Mouse (Mus musculus): ENCODE data around the gene Atp5g2. TPM values are rescaled to one million over a fixed set of nuclear protein-coding genes. Genes with fewer than 3 reads are reported as not detected.

The Atp5g2 gene
- polyA plus RNA-seq, 1 experiment from 2014 or later = 24.7 TPM

DNA sequence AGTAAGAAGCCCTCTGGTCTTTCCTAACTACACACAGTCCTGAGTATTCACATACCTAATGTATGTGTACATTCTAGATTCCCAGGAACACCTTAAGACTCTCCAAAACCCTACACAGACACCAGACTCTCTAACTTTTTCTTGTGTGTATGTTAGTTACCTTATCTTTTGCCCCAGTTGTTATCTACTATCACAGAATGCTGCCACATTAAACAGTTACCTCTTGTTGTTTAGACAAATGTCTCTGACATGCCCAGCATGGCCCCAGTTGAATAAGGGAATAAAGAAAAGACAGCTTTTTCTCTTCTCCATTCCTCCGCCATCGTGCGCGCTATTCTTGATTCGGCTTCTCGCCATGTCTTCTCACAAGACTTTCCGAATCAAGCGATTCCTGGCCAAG lies 37.5 kb downstream of the Atp5g2 start:
- no peak for TF ChIP-seq CTCF (IDR thresholded peaks at IDR 0.05)
- H3K27me3 ChIP-seq = peaks cover 12% of the 10 kb centered on the region

DNA sequence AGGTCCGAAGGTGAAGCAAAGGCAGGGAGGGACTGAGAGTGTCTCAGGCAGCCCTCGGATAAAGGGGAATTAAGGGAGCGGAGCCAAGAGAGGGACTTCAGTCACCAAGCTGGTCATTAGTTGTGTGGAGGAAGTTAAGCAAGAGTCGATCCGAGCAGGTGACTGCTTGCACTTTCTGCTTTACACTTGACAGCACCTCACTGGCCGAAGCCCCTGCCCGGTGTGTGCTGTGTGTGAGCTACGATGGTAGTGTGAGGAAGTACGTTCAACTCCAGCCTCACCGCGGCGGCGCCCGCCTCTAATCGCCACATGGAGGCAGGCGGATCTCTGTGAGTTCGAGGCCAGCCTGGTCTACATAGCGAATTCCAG lies 46.5 kb downstream of the Atp5g2 start:
- DNase-seq (ENCODE audit: low read depth, low spot score) (no peak), ATAC-seq (peak; percentile 4)
- in situ Hi-C loops (cut with MboI; ENCODE audit: low pct_unique_long_range_greater_than_20kb) = loop anchor here (5.0 kb wide), 1 partner anchor 37 kb away; no protein-coding TSS in a partner anchor

More for the DNA sequence above, 37.5 kb downstream of the Atp5g2 start:
- ATAC-seq (no peak), DNase-seq (ENCODE audit: low read depth, low spot score) (no peak)
- CTCF ChIA-PET = interaction anchor here (1.1 kb wide), 1 partner anchor 8 kb away, joined by 3 read pairs; no protein-coding TSS in a partner anchor
- POLR2A ChIA-PET = no interaction called here
- in situ Hi-C loops (cut with MboI; ENCODE audit: low pct_unique_long_range_greater_than_20kb) = no loop called here

DNA sequence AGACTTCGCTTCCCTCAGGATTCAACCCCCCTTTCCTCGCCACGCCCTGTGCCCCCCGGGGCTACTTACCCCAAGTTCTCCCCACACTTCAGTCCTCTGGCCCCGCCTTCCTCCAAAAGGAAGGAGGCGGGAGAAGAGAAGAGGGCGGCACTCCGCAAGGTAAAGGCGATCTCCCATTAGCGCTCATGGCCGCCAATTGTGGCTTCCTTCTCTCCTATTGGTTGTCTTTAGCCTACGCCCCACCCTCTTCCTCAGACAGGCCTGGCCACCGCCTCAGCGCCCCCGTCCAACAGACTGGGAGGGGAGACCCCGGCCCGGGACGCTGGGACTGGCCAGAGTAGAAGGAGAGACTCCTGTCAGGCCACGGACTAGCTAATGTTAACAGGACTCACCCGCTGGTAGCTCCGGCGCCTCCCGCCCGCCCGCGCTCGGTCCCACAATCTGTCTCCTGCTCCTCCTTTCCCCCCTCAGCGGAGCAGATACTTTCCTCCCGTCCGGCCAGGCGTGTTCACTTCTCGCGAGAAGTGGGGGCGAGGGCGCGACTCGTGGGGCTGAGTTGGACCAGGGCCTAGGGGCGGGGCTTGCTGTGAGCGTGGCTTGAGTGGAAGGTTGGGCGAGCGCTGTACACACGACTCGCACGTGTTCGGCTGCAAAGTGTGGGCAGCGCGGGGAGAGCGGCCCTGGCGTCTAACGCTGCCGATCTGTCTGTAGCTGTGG lies 47.0 kb downstream of the Atp5g2 start, which contains the start of the genes Gm28047 and Atf7:
Gene Gm28047 (minus strand): TSS at position 98 of the 717 bp plus-strand sequence.
Gene Atf7 (minus strand): TSS at position 495 of the 717 bp plus-strand sequence.
- ATAC-seq = peak; percentile 99
- in situ Hi-C loops (cut with MboI; ENCODE audit: low pct_unique_long_range_greater_than_20kb) = loop anchor here (5.0 kb wide), 1 partner anchor 37 kb away; no protein-coding TSS in a partner anchor
- CTCF ChIA-PET = interaction anchor here (0.9 kb wide), 1 partner anchor 41 kb away, joined by 3 read pairs; no protein-coding TSS in a partner anchor
- POLR2A ChIA-PET = no interaction called here
- peak; percentile 87 for DNase-seq (ENCODE audit: low read depth, low spot score)
- H3K27me3 ChIP-seq = no peaks in the 10 kb centered on the region
- no peak for TF ChIP-seq CTCF (IDR thresholded peaks at IDR 0.05)

More for the DNA sequence above, 46.5 kb downstream of the Atp5g2 start:
- no peaks in the 10 kb centered on the region for H3K27me3 ChIP-seq
- ChIA-PET POLR2A (interaction anchor here (0.6 kb wide), 1 partner anchor 31 kb away, joined by 3 read pairs; no protein-coding TSS in a partner anchor), CTCF (interaction anchor here (0.9 kb wide), 1 partner anchor 40 kb away, joined by 3 read pairs; no protein-coding TSS in a partner anchor)
- no peak for TF ChIP-seq CTCF (IDR thresholded peaks at IDR 0.05)

DNA sequence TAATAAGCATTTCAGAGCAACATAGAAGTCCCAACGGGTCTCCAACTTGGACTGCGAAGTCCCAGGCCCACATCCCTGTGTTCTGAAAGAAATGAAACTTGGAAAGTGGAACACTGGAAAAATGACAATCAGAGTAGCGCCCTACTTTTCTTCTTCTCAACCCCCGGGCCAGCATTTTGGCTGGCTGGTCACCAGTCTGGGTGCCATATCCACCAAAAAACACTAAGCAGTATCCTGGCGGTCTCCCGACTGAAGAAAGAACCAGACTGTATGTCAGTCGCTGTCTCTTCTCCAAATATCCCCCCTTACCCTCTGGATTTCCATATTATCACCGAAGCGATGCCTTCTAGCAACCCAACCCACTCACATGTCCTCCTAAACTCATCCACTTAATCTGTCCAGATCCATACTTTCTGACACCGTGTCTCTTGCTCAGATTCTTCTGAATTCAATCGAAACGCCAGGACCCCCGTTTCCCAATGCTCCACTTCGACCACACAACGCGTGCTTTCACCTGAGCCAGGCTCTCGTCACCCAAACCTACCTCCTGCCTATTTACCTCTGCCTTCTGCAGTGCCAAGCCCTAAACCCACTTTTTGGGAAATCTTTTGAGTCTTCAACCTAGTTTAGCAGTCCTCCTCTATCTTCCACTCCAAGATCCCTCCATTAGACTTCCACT lies 47.7 kb downstream of the Atp5g2 start:
- in situ Hi-C loops (cut with MboI; ENCODE audit: low pct_unique_long_range_greater_than_20kb) = no loop called here
- TF ChIP-seq CTCF (IDR thresholded peaks at IDR 0.05) = no peak
- ChIA-PET CTCF (no interaction called here), POLR2A (no interaction called here)
- ATAC-seq (peak; percentile 7), DNase-seq (ENCODE audit: low read depth, low spot score) (no peak)
- no peaks in the 10 kb centered on the region for H3K27me3 ChIP-seq

DNA sequence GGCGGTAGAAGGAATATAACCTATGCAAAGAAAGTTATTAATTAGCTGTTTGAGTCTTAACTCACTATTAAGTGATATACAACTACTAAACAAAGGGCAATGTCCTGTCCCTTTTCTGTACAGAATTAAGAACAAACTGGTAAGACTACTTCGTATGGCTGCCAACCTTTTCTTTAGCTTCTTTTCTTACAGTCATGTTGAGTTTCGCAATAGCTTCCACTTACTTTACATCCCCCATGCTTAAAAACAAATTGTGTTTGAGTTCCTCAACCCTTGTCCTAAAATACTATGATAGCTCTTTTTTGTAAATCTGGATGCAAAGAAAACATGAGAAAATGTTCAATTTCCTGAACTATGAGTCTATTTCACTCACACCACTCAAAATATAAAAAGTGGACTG lies 49.0 kb downstream of the Atp5g2 start:
- no peak for TF ChIP-seq CTCF (IDR thresholded peaks at IDR 0.05)
- ATAC-seq (no peak), DNase-seq (ENCODE audit: low read depth, low spot score) (no peak)
- ChIA-PET POLR2A (interaction anchor here (0.9 to 1.4 kb wide), 2 partner anchors 41 to 47 kb away, joined by 3 to 4 read pairs; no protein-coding TSS in a partner anchor), CTCF (interaction anchor here (1.0 to 1.5 kb wide), 5 partner anchors 13 to 119 kb away, joined by 3 to 7 read pairs (median 3); no protein-coding TSS in a partner anchor)
- in situ Hi-C loops (cut with MboI; ENCODE audit: low pct_unique_long_range_greater_than_20kb) = no loop called here
- H3K27me3 ChIP-seq = no peaks in the 10 kb centered on the region

DNA sequence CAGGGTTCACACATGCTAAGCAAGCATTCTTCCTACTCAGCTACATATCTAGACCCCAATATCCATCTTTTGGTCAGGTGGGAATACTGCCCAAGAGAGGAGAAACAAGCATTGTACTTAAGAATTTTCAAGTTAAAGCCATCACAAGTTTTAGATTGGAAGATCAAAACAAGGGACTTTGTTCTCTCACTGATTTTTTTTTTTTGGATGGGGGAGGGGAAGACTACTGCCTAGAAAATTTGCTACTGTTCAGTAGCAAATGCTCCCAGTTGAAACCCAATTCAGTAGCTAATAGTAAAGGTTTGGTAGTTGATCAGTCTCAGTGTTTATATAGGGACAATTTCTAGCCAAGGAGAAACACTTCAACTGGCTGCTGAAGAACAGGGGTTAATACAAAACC lies 49.6 kb downstream of the Atp5g2 start:
- POLR2A ChIA-PET = interaction anchor here (0.9 to 1.4 kb wide), 2 partner anchors 41 to 47 kb away, joined by 3 to 4 read pairs; no protein-coding TSS in a partner anchor

DNA sequence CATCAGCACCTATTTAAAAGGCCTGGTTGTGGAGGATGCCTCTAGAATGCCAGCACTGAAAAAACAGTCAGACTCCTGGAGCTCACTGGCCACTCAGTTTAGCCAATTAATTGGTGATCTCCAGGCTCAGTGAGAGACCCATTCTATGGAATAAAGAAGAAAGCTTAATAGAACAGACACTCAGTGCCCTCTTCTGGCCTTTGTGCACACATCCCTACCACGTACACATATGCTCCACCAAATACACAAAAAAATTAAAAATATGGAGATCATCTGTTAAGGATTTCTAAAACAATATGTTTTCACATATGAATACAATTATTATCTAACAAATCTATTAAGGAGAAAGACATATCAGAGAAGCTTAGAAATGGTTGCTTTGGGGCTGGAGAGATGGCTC lies 51.4 kb downstream of the Atp5g2 start:
- ATAC-seq = no peak
- in situ Hi-C loops (cut with MboI; ENCODE audit: low pct_unique_long_range_greater_than_20kb) = no loop called here
- ChIA-PET CTCF (interaction anchor here (0.7 to 1.5 kb wide), 2 partner anchors 29 to 32 kb away, joined by 3 read pairs; no protein-coding TSS in a partner anchor), POLR2A (interaction anchor here (0.6 kb wide), 1 partner anchor 626 kb away, joined by 3 read pairs; no protein-coding TSS in a partner anchor)
- DNase-seq (ENCODE audit: low read depth, low spot score) = no peak
- H3K27me3 ChIP-seq = no peaks in the 10 kb centered on the region
- TF ChIP-seq CTCF (IDR thresholded peaks at IDR 0.05) = no peak

More for the DNA sequence above, 49.6 kb downstream of the Atp5g2 start:
- no peak for DNase-seq (ENCODE audit: low read depth, low spot score)
- CTCF ChIA-PET = interaction anchor here (1.0 to 1.5 kb wide), 4 partner anchors 12 to 120 kb away, joined by 3 to 7 read pairs (median 4); no protein-coding TSS in a partner anchor
- in situ Hi-C loops (cut with MboI; ENCODE audit: low pct_unique_long_range_greater_than_20kb) = no loop called here
- TF ChIP-seq CTCF (IDR thresholded peaks at IDR 0.05) = no peak
- no peaks in the 10 kb centered on the region for H3K27me3 ChIP-seq
- ATAC-seq = no peak

DNA sequence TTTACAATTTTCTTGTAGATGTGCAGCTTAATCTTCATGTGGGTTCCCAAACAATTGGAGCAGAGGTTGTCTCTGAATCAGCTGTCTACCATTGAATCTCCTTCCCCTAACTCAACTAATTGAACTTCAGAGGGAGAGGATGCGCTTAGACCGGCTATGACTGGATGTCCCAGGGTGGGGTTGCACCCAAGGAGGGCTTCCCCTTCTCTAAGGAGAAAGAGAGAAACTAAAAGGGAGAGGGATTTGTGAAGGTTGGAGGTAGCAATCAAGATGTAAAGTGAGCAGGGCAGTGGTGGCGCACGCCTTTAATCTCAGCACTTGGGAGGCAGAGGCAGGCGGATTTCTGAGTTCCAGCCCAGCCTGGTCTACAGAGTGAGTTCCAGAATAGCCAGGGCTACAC lies 52.7 kb downstream of the Atp5g2 start:
- ATAC-seq (no peak), DNase-seq (ENCODE audit: low read depth, low spot score) (no peak)
- ChIA-PET POLR2A (no interaction called here), CTCF (interaction anchor here (1.6 kb wide), 1 partner anchor 10 kb away, joined by 4 read pairs; no protein-coding TSS in a partner anchor)
- in situ Hi-C loops (cut with MboI; ENCODE audit: low pct_unique_long_range_greater_than_20kb) = no loop called here
- no peak for TF ChIP-seq CTCF (IDR thresholded peaks at IDR 0.05)
- no peaks in the 10 kb centered on the region for H3K27me3 ChIP-seq

DNA sequence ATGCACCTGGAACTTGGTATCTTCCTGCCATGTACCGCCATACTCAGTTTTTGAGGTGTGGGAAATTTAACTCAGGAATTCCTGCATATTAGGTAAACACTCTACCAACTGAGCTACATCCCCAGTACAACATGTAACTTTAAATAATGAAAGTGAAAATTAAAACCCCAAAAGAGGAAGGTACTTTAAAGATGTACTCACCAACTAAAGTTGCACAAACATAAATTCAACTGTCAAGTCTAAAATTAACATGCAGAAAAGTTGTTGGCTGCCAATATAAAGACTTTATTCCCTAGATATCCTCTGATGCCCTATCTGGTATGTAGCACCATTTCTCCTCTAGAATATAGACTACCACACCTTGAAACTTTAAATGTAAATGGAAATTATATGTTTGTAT lies 54.5 kb downstream of the Atp5g2 start:
- H3K27me3 ChIP-seq = no peaks in the 10 kb centered on the region
- ChIA-PET CTCF (interaction anchor here (1.1 kb wide), 1 partner anchor 10 kb away, joined by 3 read pairs; no protein-coding TSS in a partner anchor), POLR2A (no interaction called here)
- in situ Hi-C loops (cut with MboI; ENCODE audit: low pct_unique_long_range_greater_than_20kb) = no loop called here
- no peak for TF ChIP-seq CTCF (IDR thresholded peaks at IDR 0.05)
- no peak for ATAC-seq
- no peak for DNase-seq (ENCODE audit: low read depth, low spot score)

DNA sequence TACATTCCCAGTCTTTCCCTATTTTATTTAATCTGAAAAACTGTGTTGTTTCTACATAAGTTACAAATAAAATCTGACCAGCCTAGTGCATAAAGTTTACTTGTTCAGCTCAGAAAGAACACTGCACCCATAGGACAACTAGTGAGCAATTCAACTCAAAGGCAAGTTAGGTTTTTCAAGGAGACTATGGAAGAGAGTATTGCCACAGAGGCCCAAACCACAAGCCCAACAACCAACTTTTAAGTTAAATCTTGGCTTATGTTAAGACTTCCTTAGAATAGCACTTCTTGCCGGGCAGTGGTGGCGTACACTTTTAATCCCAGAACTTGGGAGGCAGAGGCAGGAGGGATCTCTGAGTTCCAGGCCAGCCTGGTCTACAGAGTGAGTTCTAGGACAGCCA lies 56.0 kb downstream of the Atp5g2 start:
- ATAC-seq = no peak
- no peaks in the 10 kb centered on the region for H3K27me3 ChIP-seq
- no peak for TF ChIP-seq CTCF (IDR thresholded peaks at IDR 0.05)
- ChIA-PET CTCF (interaction anchor here (0.8 kb wide), 1 partner anchor 54 kb away, joined by 3 read pairs; no protein-coding TSS in a partner anchor), POLR2A (no interaction called here)
- in situ Hi-C loops (cut with MboI; ENCODE audit: low pct_unique_long_range_greater_than_20kb) = no loop called here
- DNase-seq (ENCODE audit: low read depth, low spot score) = no peak

Data from Patski (cell line).